Mouse (Mus musculus) layer of hippocampus, postnatal 36 days (tissue): ENCODE results near the gene Gng8. TPM values are rescaled to one million over a fixed set of nuclear protein-coding genes. Genes with fewer than 3 reads are reported as not detected.

ENCODE experiments used
- DNase-seq, 2 experiments: peaks; one replicate each; pipeline ENCODE4 v3.0.0; 2022
- total RNA-seq, 2 experiments: library from RNA; stranded (reverse); gene quantifications; 2 replicates each; pipeline ENCODE4 v1.2.3; 2021

Gng8 gene
- total RNA-seq, 2 experiments from 2014 or later, result 2.4 to 2.7 TPM

GRCm38 (mm10) chr7:16876608-16877007 is 15.0 kb upstream of the Gng8 start:
- DNase-seq, result no peak

- DNase-seq, result no peak
Measured at GRCm38 (mm10) chr7:16877717-16878116, 13.9 kb upstream of the Gng8 start.

GRCm38 (mm10) chr7:16879796-16880547 is 11.6 kb upstream of the Gng8 start:
- peak in 1 of 2 experiments; percentile 52 for DNase-seq

- no peak for DNase-seq
Measured at GRCm38 (mm10) chr7:16880615-16881014, 11.0 kb upstream of the Gng8 start.

- DNase-seq, result no peak
Measured at GRCm38 (mm10) chr7:16883162-16883561, 8.4 kb upstream of the Gng8 start.

- no peak for DNase-seq
Measured at GRCm38 (mm10) chr7:16884334-16884733, 7.3 kb upstream of the Gng8 start.

- no peak for DNase-seq
Measured at GRCm38 (mm10) chr7:16885271-16885776, 6.3 kb upstream of the Gng8 start.

- no peak for DNase-seq
Measured at GRCm38 (mm10) chr7:16885905-16886304, 5.7 kb upstream of the Gng8 start.

- DNase-seq, result no peak
Measured at GRCm38 (mm10) chr7:16890536-16890935, 1.1 kb upstream of the Gng8 start.

- no peak for DNase-seq
Measured at GRCm38 (mm10) chr7:16890944-16891343, 642 bp upstream of the Gng8 start.

GRCm38 (mm10) chr7:16892352-16892730 is 755 bp downstream of the Gng8 start:
- no peak for DNase-seq

- DNase-seq, result no peak
Measured at GRCm38 (mm10) chr7:16893612-16894011, 2.0 kb downstream of the Gng8 start.

- no peak for DNase-seq
Measured at GRCm38 (mm10) chr7:16894279-16894678, 2.7 kb downstream of the Gng8 start.

- DNase-seq, result peak in 1 of 2 experiments; percentile 63
Measured at GRCm38 (mm10) chr7:16895000-16895399, 3.4 kb downstream of the Gng8 start.

- no peak for DNase-seq
Measured at GRCm38 (mm10) chr7:16895511-16895910, 3.9 kb downstream of the Gng8 start.

- DNase-seq, result no peak
Measured at GRCm38 (mm10) chr7:16900526-16900925, 8.9 kb downstream of the Gng8 start.

- no peak for DNase-seq
Measured at GRCm38 (mm10) chr7:16903439-16903955, 11.9 kb downstream of the Gng8 start.

GRCm38 (mm10) chr7:16904120-16904675 is 12.6 kb downstream of the Gng8 start:
- DNase-seq, result no peak

GRCm38 (mm10) chr7:16905491-16906021 is 14.0 kb downstream of the Gng8 start:
- no peak for DNase-seq

- no peak for DNase-seq
Measured at GRCm38 (mm10) chr7:16906281-16906680, 14.7 kb downstream of the Gng8 start, which contains the start of gene Ptgir. Gene Ptgir (plus strand): TSS chr7:16906490.

GRCm38 (mm10) chr7:16906889-16907559 is 15.4 kb downstream of the Gng8 start:
- no peak for DNase-seq

- no peak for DNase-seq
Measured at GRCm38 (mm10) chr7:16907842-16908241, 16.3 kb downstream of the Gng8 start.

GRCm38 (mm10) chr7:16908367-16908766 is 16.8 kb downstream of the Gng8 start:
- DNase-seq, result no peak
